9 mouse cellular contexts compared by ENCODE assay signal in genomic region chr1:152040053-152040452, GRCm38 (mm10).
"Had no signal": no experiment of that assay in that cellular context is flagged by ENCODE, and none has a peak within 500 bp of the region (broad histone marks: within the 10 kb centered on the region; RNA-seq: fewer than 3 reads in every experiment).

No protein-coding gene starts in this region.

- H3K9ac ChIP-seq: limb, embryonic 12.5 days; liver, embryonic 13.5 days; liver, postnatal 0 days; midbrain, embryonic 13.5 days had no signal

- ATAC-seq: liver, postnatal 0 days; midbrain, embryonic 13.5 days had no signal

- H3K4me3 ChIP-seq: limb, embryonic 12.5 days; liver, embryonic 13.5 days; midbrain, embryonic 13.5 days had no signal

- H3K27me3 ChIP-seq: limb, embryonic 12.5 days; liver, embryonic 13.5 days; midbrain, embryonic 13.5 days had no signal

- H3K9me3 ChIP-seq: limb, embryonic 12.5 days; liver, embryonic 13.5 days; midbrain, embryonic 13.5 days had no signal

- DNase-seq: kidney, adult 18-20 months; kidney, postnatal 10 days; liver; liver, embryonic 13.5 days; liver, postnatal 0 days; spleen, adult 18-20 months; thymus, postnatal 4 days had no signal

- H3K27ac ChIP-seq: limb, embryonic 12.5 days; liver, embryonic 13.5 days; midbrain, embryonic 13.5 days had no signal

- H3K4me1 ChIP-seq: liver, embryonic 13.5 days had no signal

- H3K36me3 ChIP-seq: limb, embryonic 12.5 days; liver, embryonic 13.5 days; midbrain, embryonic 13.5 days had no signal

- H3K4me2 ChIP-seq: limb, embryonic 12.5 days; liver, embryonic 13.5 days; midbrain, embryonic 13.5 days had no signal
